Mouse (Mus musculus) thymus, adult 2 months (tissue): Measurements from ENCODE around the gene Cox4i1. TPM values are rescaled to one million over a fixed set of nuclear protein-coding genes. Genes with fewer than 3 reads are reported as not detected.
A peak's percentile ranks its signal among the peaks of the same experiment; 100 is the strongest.

Experiments used
- DNase-seq: peaks from one replicate; pipeline ENCODE4 v3.0.0; 2021
- H3K27ac ChIP-seq: fragments of 200-500 bp; 2 replicates; pipeline ENCODE4 v1.5.1; 2012; ENCODE audit warnings: low read length, control low read depth; ENCODE audit not compliant: control insufficient read depth, insufficient read depth
- H3K27me3 ChIP-seq: fragments of 200-500 bp; 2 replicates; pipeline ENCODE4 v1.6.1; 2012; ENCODE audit warnings: mild to moderate bottlenecking, low read length, moderate library complexity, mixed read lengths; ENCODE audit not compliant: control insufficient read depth, insufficient read depth
- H3K36me3 ChIP-seq: fragments of 200-500 bp; 2 replicates; pipeline ENCODE4 v1.6.1; 2012; ENCODE audit warnings: mild to moderate bottlenecking, low read length, moderate library complexity; ENCODE audit not compliant: control insufficient read depth, insufficient read depth
- H3K4me1 ChIP-seq: fragments of 200-500 bp; replicated peaks from 2 replicates; pipeline ENCODE4 v1.6.1; 2012; ENCODE audit warnings: low read length; ENCODE audit not compliant: control insufficient read depth, insufficient read depth
- H3K4me3 ChIP-seq: fragments of 200-500 bp; 2 replicates; pipeline ENCODE4 v1.5.1; 2012; ENCODE audit warnings: mild to moderate bottlenecking, low read length, control low read depth, moderate library complexity; ENCODE audit not compliant: control insufficient read depth, insufficient read depth
- CTCF ChIP-seq: fragments of 200-500 bp; IDR thresholded peaks from 2 replicates; pipeline ENCODE4 v1.5.1; 2012; ENCODE audit warnings: mild to moderate bottlenecking, control low read depth, low read length, moderate library complexity, borderline replicate concordance; ENCODE audit not compliant: control insufficient read depth, poor library complexity, insufficient read depth; ENCODE audit errors: extremely low read depth
- POLR2A ChIP-seq: fragments of 200-500 bp; IDR thresholded peaks from 2 replicates; pipeline ENCODE4 v1.6.1; 2012; ENCODE audit warnings: mild to moderate bottlenecking, low read length, control low read depth, moderate library complexity; ENCODE audit not compliant: control insufficient read depth, poor library complexity, insufficient read depth; ENCODE audit errors: extremely low read depth
- WGBS: fragments of 180-500 bp; shearing (Covaris S2); methylation state at CpG from one replicate; pipeline ENCODE4 v1.1.7; 2018; 5-methylcytosine and 5-hydroxymethylcytosine counted together
- polyA plus RNA-seq: library from polyadenylated mRNA; depleted of rRNA; stranded (reverse); fragments of >200 nt; gene quantifications from 2 replicates; pipeline ENCODE4 v1.2.3, GENCODE M21; 2012; rRNA removed

Cox4i1 gene
- 842 and 1,074 TPM in 2 replicates for polyA plus RNA-seq

DNA sequence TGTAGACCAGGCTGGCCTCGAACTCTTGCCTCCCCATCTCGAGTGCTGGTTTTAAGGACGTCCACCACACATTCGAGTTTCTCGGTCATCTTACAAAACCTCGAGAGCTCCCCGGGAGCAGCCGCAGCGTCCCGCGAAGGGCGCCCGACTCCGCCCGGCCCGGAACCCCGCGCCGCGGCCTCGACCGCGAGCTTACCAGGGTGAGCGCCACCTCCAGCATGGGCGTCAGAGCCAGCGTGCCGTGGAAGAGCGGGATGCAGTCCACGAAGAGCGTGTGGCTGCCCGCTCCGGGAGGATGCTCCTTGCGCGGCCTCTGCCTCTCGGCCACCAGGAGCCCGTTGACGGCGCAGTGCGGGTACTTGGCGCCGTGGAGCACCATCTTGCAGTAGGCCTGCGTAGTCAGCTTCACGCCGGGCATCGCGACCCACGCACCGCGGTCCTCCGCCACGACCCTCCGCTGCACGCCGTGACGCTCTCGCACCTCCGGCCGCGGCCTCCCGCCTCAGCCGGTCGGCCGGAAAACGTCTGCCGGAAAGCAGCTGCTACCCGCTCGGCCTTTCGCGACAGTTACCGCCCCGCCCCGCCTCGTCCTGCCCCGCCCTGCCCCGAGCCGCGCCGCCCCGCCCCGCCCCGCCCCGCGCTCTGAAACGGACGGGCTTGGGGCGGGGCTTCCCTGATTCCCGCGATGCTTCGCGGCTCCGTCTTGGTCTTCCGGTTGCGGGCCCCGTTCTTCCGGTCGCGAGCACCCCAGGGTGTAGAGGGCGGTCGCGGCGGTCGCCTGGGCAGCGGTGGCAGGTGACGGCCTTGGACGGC lies at the start of gene Cox4i1, which contains the start of gene Gm27021:
TSS of gene Cox4i1 (plus strand) at position 662 of the 813 bp plus-strand sequence.
TSS of gene Gm27021 (minus strand) at position 519 of the 813 bp plus-strand sequence.
- H3K4me1 ChIP-seq: peaks cover 25% of the 10 kb centered on the region
- H3K36me3 ChIP-seq: peaks cover 10% of the 10 kb centered on the region
- H3K4me3 ChIP-seq: peak within 1 kb of the TSS; percentile 93
- WGBS: under 1% methylated on average over 105 of the region's 105 CpGs
- no peaks in the 10 kb centered on the region for H3K27me3 ChIP-seq
- TF ChIP-seq CTCF (0 out of 2 replicates have a peak, but pooled peaks have one; percentile 32), POLR2A (peak; percentile 88)
- peak; percentile 92 for DNase-seq
- 0 out of 2 replicates have a peak within 1 kb of the TSS, but pooled peaks have one; percentile 3 for H3K27ac ChIP-seq

GRCm38 (mm10) chr8:120619235-120620180 lies 48.5 kb upstream of the Cox4i1 start:
- 83% methylated on average over 11 of the region's 11 CpGs for WGBS
- H3K4me3 ChIP-seq: no peak overlapping the region
- no peak overlapping the region for H3K27ac ChIP-seq

GRCm38 (mm10) chr8:120620441-120620840 lies 47.6 kb upstream of the Cox4i1 start:
- H3K27me3 ChIP-seq: no peaks in the 10 kb centered on the region
- no peaks in the 10 kb centered on the region for H3K4me1 ChIP-seq
- H3K36me3 ChIP-seq: no peaks in the 10 kb centered on the region
- H3K4me3 ChIP-seq: no peak overlapping the region
- DNase-seq: no peak
- TF ChIP-seq POLR2A (no peak), CTCF (no peak)
- 91% methylated on average over 7 of the region's 7 CpGs for WGBS
- no peak overlapping the region for H3K27ac ChIP-seq

More at GRCm38 (mm10) chr8:120619235-120620180, 48.5 kb upstream of the Cox4i1 start:
- TF ChIP-seq CTCF (no peak), POLR2A (no peak)
- Histone ChIP-seq H3K4me1 (no peaks in the 10 kb centered on the region), H3K27me3 (no peaks in the 10 kb centered on the region), H3K36me3 (no peaks in the 10 kb centered on the region)
- DNase-seq: no peak

DNA sequence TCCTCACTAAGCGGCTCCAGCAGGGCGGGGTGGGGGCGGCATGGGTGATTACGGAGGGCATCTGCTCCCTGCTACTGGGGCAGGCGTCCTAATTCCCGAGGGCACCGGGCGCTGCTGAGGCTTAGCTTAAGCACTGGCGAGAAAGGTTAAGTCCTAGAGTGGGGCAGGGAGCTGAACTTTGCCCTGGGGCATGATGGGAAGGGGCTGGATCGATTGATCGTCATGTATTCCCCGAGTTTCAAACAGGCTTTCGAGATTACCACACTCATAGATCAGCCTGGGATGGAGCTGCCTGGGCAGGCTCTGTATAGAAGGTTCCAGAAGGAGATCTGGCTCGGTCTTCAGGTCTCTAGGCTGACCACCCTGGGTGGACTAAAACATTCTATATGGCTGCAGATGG lies 45.9 kb upstream of the Cox4i1 start:
- Histone ChIP-seq H3K36me3 (no peaks in the 10 kb centered on the region), H3K4me3 (no peak overlapping the region), H3K27me3 (no peaks in the 10 kb centered on the region), H3K27ac (no peak overlapping the region), H3K4me1 (no peaks in the 10 kb centered on the region)
- DNase-seq: no peak
- WGBS: 97% methylated on average over 14 of the region's 14 CpGs
- TF ChIP-seq POLR2A: no peak
- no peak for TF ChIP-seq CTCF

DNA sequence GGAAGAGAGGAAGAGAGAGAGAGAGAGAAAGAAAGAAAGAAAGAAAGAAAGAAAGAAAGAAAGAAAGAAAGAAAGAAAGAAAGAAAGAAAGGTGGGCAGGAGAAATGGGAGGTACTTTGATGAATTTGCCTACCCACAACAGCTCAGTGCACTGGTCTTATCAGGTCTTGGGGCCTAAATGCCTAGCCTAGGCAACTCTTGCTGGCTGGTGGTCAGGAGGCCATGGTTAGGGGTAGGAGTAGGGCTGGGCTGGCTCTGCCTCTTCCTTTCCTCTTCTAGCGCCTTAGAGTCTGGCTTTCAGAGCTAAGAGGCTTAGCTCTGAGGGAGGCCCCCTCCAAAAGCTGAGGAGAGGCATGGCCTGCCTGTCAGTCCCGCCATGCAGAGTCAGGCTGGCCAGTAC lies 44.4 kb upstream of the Cox4i1 start:
- no peak for DNase-seq
- WGBS: 55% methylated on average over 2 of the region's 2 CpGs
- H3K27ac ChIP-seq: no peak overlapping the region

DNA sequence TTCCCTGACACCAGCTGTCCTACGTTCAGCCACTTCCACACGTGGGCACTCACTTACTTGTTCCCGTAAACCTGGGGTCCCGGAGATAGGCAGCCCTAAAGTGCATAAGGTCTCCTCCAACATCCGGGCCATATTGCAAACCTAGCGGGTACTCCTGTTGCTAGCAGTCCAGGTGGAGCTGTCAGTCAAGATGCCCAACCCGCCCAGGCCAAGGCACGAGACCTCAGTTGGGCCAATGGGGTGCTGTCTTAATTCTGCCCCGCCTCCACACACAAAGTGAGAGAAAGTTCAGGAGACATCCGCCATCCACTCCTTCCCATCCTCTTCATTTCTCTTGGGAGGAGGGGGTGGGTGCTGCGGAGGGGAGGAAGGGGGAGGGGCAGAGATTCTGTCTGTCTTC lies 41.6 kb upstream of the Cox4i1 start:
- H3K4me3 ChIP-seq: no peak overlapping the region
- DNase-seq: no peak
- WGBS: 93% methylated on average over 11 of the region's 11 CpGs
- no peak overlapping the region for H3K27ac ChIP-seq
- H3K27me3 ChIP-seq: no peaks in the 10 kb centered on the region
- no peaks in the 10 kb centered on the region for H3K36me3 ChIP-seq
- TF ChIP-seq POLR2A (no peak), CTCF (no peak)
- H3K4me1 ChIP-seq: peaks cover 3% of the 10 kb centered on the region; the same call in 1 of the 2 replicates

More for the DNA sequence above, 44.4 kb upstream of the Cox4i1 start:
- Histone ChIP-seq H3K4me3 (no peak overlapping the region), H3K27me3 (no peaks in the 10 kb centered on the region), H3K36me3 (no peaks in the 10 kb centered on the region), H3K4me1 (no peaks in the 10 kb centered on the region)
- no peak for TF ChIP-seq POLR2A
